9 mouse cellular contexts compared by ENCODE assay signal in the genomic region with DNA sequence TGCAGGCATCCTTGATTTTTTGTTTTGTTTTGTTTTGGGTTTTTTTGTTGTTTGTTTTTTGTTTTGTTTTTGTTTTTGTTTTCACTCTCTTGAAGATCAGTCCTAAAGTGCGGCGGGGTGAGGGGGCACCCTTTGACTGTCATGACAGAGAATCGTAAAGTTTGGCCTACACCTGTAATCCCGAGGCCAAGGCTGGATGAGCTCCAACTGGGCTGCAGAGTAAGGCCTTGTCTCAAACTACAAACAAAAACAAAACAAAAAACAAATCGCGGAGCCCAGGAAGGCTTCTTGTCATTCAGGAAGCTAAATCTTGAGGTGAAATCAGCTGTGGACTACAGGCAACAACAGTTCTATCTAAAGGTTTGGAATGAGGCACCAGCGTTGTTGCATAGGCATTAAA. TPM values are rescaled to one million over a fixed set of nuclear protein-coding genes. Genes with fewer than 3 reads are reported as not detected.
DNase-seq lines count a peak whose midpoint lies in the region; ATAC-seq and TF ChIP-seq lines count a peak whose summit lies in the region.
"Had no signal": no experiment of that assay in that cellular context is flagged by ENCODE, and none has a peak within 500 bp of the region (broad histone marks: within the 10 kb centered on the region; RNA-seq: fewer than 3 reads in every experiment).

No protein-coding gene starts in this region.

- no peak for ATAC-seq in embryonic facial prominence, embryonic 15.5 days (ENCODE audit: insufficient number of reproducible peaks, low FRiP score, low TSS enrichment, low read depth)
- ATAC-seq in hindbrain, postnatal 0 days, result no peak
- ATAC-seq in liver, embryonic 13.5 days (ENCODE audit: low read depth), result no peak

- H3K27ac ChIP-seq in MEL (ENCODE audit: control insufficient read depth, low read depth, low read length), result no peak overlapping the region
- H3K27ac ChIP-seq in embryonic facial prominence, embryonic 15.5 days (replicated peaks), result no peak overlapping the region
- peak overlapping the region; percentile 99 for H3K27ac ChIP-seq in hindbrain, postnatal 0 days
- H3K27ac ChIP-seq in liver, embryonic 13.5 days, result no peak overlapping the region

- TF ChIP-seq EP300 in MEL (IDR thresholded peaks at IDR 0.05; ENCODE audit: low read depth in 1 of 2, low read length in 2 of 2), result no peak

- TF ChIP-seq CTCF in MEL (IDR thresholded peaks at IDR 0.05 in 2 of 3, conservative IDR thresholded peaks at IDR 0.05 in 1 of 3; ENCODE audit: control insufficient read depth in 1 of 3, insufficient read depth in 1 of 3, low read depth in 2 of 3, low read length in 3 of 3, poor library complexity in 1 of 3, severe bottlenecking in 1 of 3), result no peak
- TF ChIP-seq CTCF in hindbrain, postnatal 0 days (IDR thresholded peaks at IDR 0.05; ENCODE audit: low read depth), result no peak

- H3K79me2 ChIP-seq in MEL (ENCODE audit: control insufficient read depth, insufficient read depth, low read length, poor library complexity), result peaks cover 24% of the 10 kb centered on the region

- peak overlapping the region; percentile 95 for H3K4me3 ChIP-seq in MEL (ENCODE audit: control insufficient read depth in 1 of 2, insufficient read depth in 1 of 2, low read depth in 2 of 2, low read length in 2 of 2)
- H3K4me3 ChIP-seq in embryonic facial prominence, embryonic 15.5 days (replicated peaks), result peak overlapping the region; percentile 58
- peak overlapping the region; percentile 84 for H3K4me3 ChIP-seq in hindbrain, postnatal 0 days (ENCODE audit: low read length)
- peak overlapping the region; percentile 85 for H3K4me3 ChIP-seq in liver, embryonic 13.5 days (replicated peaks)

- H3K9ac ChIP-seq in MEL (ENCODE audit: control insufficient read depth, low read depth, low read length, poor library complexity, severe bottlenecking), result peak overlapping the region; percentile 98
- H3K9ac ChIP-seq in embryonic facial prominence, embryonic 15.5 days, result peak overlapping the region; percentile 50; the same call in 1 of the 2 replicates
- peak overlapping the region; percentile 90 for H3K9ac ChIP-seq in hindbrain, postnatal 0 days (replicated peaks; ENCODE audit: low read length)
- peak overlapping the region; percentile 91 for H3K9ac ChIP-seq in liver, embryonic 13.5 days

- no peaks in the 10 kb centered on the region for H3K9me3 ChIP-seq in MEL (replicated peaks; ENCODE audit: insufficient read depth, low read length)
- H3K9me3 ChIP-seq in embryonic facial prominence, embryonic 15.5 days (replicated peaks), result no peaks in the 10 kb centered on the region
- no peaks in the 10 kb centered on the region for H3K9me3 ChIP-seq in hindbrain, postnatal 0 days (ENCODE audit: low read length)
- H3K9me3 ChIP-seq in liver, embryonic 13.5 days (replicated peaks), result no peaks in the 10 kb centered on the region

- peak; percentile 27 for DNase-seq in gastrocnemius, postnatal 10 days
- no peak for DNase-seq in gastrocnemius, postnatal 4 days (ENCODE audit: low spot score in 2 of 2)
- peak; percentile 13 for DNase-seq in MEL (ENCODE audit: low read depth, low spot score)
- peak; percentile 34 for DNase-seq in hindbrain, postnatal 0 days (ENCODE audit: low spot score)
- DNase-seq in liver, embryonic 13.5 days, result no peak
- peak; percentile 10 for DNase-seq in right cerebral cortex, postnatal 25 days
- DNase-seq in c-Kit-positive CD71-positive TER-119-positive erythroid progenitor cells, embryonic 14.5 days (ENCODE audit: low spot score), result no peak

- peaks cover 0 to under 1% of the 10 kb centered on the region in 2 experiments; a peak in 1 of 4 replicates for H3K27me3 ChIP-seq in MEL (ENCODE audit: control insufficient read depth in 1 of 2, insufficient read depth in 2 of 2, low read length in 2 of 2)
- H3K27me3 ChIP-seq in embryonic facial prominence, embryonic 15.5 days, result no peaks in the 10 kb centered on the region
- no peaks in the 10 kb centered on the region for H3K27me3 ChIP-seq in hindbrain, postnatal 0 days (ENCODE audit: insufficient read depth, low read length)
- no peaks in the 10 kb centered on the region for H3K27me3 ChIP-seq in liver, embryonic 13.5 days
- H3K27me3 ChIP-seq: Patski had no signal

- TF ChIP-seq RAD21 in MEL (IDR thresholded peaks at IDR 0.05; ENCODE audit: low read depth, low read length), result no peak

- peaks cover 5 to 13% of the 10 kb centered on the region in 2 experiments for H3K4me1 ChIP-seq in MEL (ENCODE audit: control insufficient read depth in 1 of 2, insufficient read depth in 2 of 2, low read length in 2 of 2)
- H3K4me1 ChIP-seq in embryonic facial prominence, embryonic 15.5 days, result peaks cover 6% of the 10 kb centered on the region
- no peaks in the 10 kb centered on the region for H3K4me1 ChIP-seq in hindbrain, postnatal 0 days (ENCODE audit: insufficient read depth, low read length)
- H3K4me1 ChIP-seq in liver, embryonic 13.5 days (replicated peaks), result peaks cover 26% of the 10 kb centered on the region

- H3K36me3 ChIP-seq in MEL (ENCODE audit: control insufficient read depth in 1 of 2, insufficient read depth in 2 of 2, low read length in 2 of 2), result peaks cover 0 to 19% of the 10 kb centered on the region in 2 experiments; a peak in 2 of 4 replicates
- no peaks in the 10 kb centered on the region for H3K36me3 ChIP-seq in embryonic facial prominence, embryonic 15.5 days
- H3K36me3 ChIP-seq in hindbrain, postnatal 0 days (ENCODE audit: insufficient read depth, low read length), result no peaks in the 10 kb centered on the region
- H3K36me3 ChIP-seq in liver, embryonic 13.5 days, result no peaks in the 10 kb centered on the region

- no peak for TF ChIP-seq POLR2A in MEL (IDR thresholded peaks at IDR 0.05; ENCODE audit: control insufficient read depth in 1 of 2, insufficient read depth in 1 of 2, low read depth in 1 of 2, low read length in 2 of 2, poor library complexity in 1 of 2)

- peak overlapping the region; percentile 56 for H3K4me2 ChIP-seq in embryonic facial prominence, embryonic 15.5 days (replicated peaks)
- peak overlapping the region; percentile 78 for H3K4me2 ChIP-seq in hindbrain, postnatal 0 days (ENCODE audit: low read depth, low read length)
- peak overlapping the region; percentile 94 for H3K4me2 ChIP-seq in liver, embryonic 13.5 days

- WGBS in embryonic facial prominence, embryonic 15.5 days, result 48% methylated on average over 7 of the region's 7 CpGs
- 33% methylated on average over 7 of the region's 7 CpGs for WGBS in hindbrain, postnatal 0 days
- WGBS in liver, embryonic 13.5 days (ENCODE audit: insufficient replicate concordance), result 57% methylated on average over 7 of the region's 7 CpGs

TF ChIP-seq in MEL, 35 proteins besides CTCF, POLR2A, EP300 and RAD21:
- TF ChIP-seq ELF1 (IDR thresholded peaks at IDR 0.05; ENCODE audit: low read depth, low read length) (no peak), CHD2 (IDR thresholded peaks at IDR 0.05; ENCODE audit: low read length) (no peak), ZKSCAN1 (IDR thresholded peaks at IDR 0.05; ENCODE audit: low read depth, low read length) (no peak), USF1 (IDR thresholded peaks at IDR 0.05; ENCODE audit: low read depth, low read length) (no peak), HCFC1 (IDR thresholded peaks at IDR 0.05; ENCODE audit: low read depth, low read length) (no peak), TBP (IDR thresholded peaks at IDR 0.05; ENCODE audit: low read depth, low read length) (no peak), UBTF (IDR thresholded peaks at IDR 0.05; ENCODE audit: borderline replicate concordance, insufficient read depth, low read depth, low read length) (no peak), NELFE (IDR thresholded peaks at IDR 0.05; ENCODE audit: low read depth, low read length) (no peak), MAZ (IDR thresholded peaks at IDR 0.05; ENCODE audit: low read depth, low read length) (no peak), CHD1 (IDR thresholded peaks at IDR 0.05; ENCODE audit: low read depth, low read length) (no peak), KAT2A (conservative IDR thresholded peaks at IDR 0.05; ENCODE audit: low read depth, low read length) (no peak), BHLHE40 (IDR thresholded peaks at IDR 0.05; ENCODE audit: borderline replicate concordance, low read depth, low read length) (no peak), USF2 (IDR thresholded peaks at IDR 0.05; ENCODE audit: borderline replicate concordance in 1 of 2, insufficient read depth in 1 of 2, low read depth in 1 of 2, low read length in 2 of 2) (no peak), GABPA (IDR thresholded peaks at IDR 0.05; ENCODE audit: low read depth, low read length) (no peak)

RNA-seq across cellular contexts. Expression of gene Specc1l, which starts 1.1 kb away (rescaled TPM):
- 10 to 100 TPM; 34.3 to 36.2 TPM for total RNA-seq in gastrocnemius, postnatal 10 days (2021)
- total RNA-seq in gastrocnemius, postnatal 4 days (2021), result 10 to 100 TPM; 46.0 to 49.7 TPM
- total RNA-seq in MEL (2012; rRNA removed), result 12.3 and 13.6 TPM in 2 replicates
- polyA plus RNA-seq in MEL (2012; ENCODE audit: insufficient read depth in 1 of 2, insufficient read length in 2 of 2, low read depth in 1 of 2, low replicate concordance in 2 of 2, missing spikeins in 1 of 2), result 10 to 100 TPM; 15.1 to 30.6 TPM
- polyA plus RNA-seq in embryonic facial prominence, embryonic 15.5 days (2015; fragmentation: Nextera tagmentation; extraction: Ambion mirVana), result 30.9 and 32.1 TPM in 2 replicates
- total RNA-seq in hindbrain, postnatal 0 days (2014; rRNA removed), result 36.3 and 42.2 TPM in 2 replicates
- 22.3 and 23.4 TPM in 2 replicates for polyA plus RNA-seq in hindbrain, postnatal 0 days (2015; fragmentation: Nextera tagmentation; extraction: Ambion mirVana)
- polyA plus RNA-seq in liver, embryonic 13.5 days (2015; fragmentation: Nextera tagmentation; extraction: Ambion mirVana), result 5.6 and 7.5 TPM in 2 replicates

Comparison
In these comparisons a context has a peak if more than half of its experiments do, and no peak if none do; other contexts are left out.
1. DNase-seq: peak in gastrocnemius, postnatal 10 days (single experiment), MEL (single experiment), hindbrain, postnatal 0 days (single experiment) and right cerebral cortex, postnatal 25 days (single experiment); none in gastrocnemius, postnatal 4 days (0 of 2), liver, embryonic 13.5 days (single experiment) and c-Kit-positive CD71-positive TER-119-positive erythroid progenitor cells, embryonic 14.5 days (single experiment).
2. Peak in every context shown above with its lines, with median percentiles within 50 percentile points of each other: H3K4me3 ChIP-seq, H3K9ac ChIP-seq and H3K4me2 ChIP-seq.